Mouse (Mus musculus) frontal cortex, postnatal 14 days (tissue): ENCODE measurements at regions not wholly inside any gene's neighbourhood (a gene's known extent, or its start where the extent isn't known, plus 50 kb on each side); places are given as distances from the start of the nearest gene placed in this dataset.
"Not testable (repeated sequence)": the region's sequence is repeated elsewhere in the genome, so short reads cannot be mapped to it uniquely, and the experiment has no call there.

ENCODE experiments used
- DNase-seq, 2 experiments: peaks; one replicate each; pipeline ENCODE4 v3.0.0; 2022; ENCODE audit warnings: low spot score in 2 of 2

DNA sequence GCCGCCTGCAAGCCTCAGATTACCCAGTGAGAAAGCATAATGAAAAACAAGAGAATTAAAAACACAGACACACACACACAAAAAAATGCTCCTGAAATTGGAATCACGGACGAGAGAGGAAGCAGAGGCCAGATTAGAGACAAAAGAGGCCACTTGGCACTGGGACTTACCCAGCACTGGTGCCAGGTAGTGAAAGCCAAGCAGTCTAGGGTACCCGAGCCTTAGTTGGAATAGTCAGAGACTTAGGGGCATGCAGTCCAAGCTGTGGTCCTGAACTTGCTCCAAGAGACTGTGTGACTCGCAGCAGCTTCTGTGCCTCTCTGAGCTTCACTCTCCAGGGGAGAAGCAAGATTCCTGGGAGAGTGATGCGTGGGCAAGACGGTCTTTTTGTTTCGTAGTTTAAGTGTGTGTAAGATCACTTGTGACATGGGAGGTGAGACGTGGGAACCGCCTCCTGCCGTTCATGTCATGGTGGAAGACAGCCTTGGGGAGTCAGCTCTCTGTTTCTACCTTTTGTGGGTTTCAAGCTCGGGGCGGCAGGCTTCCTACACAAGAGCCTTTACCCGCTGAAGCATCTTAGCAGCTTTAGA is 420.8 kb downstream of the Ptpru start:
- no peak for DNase-seq

DNA sequence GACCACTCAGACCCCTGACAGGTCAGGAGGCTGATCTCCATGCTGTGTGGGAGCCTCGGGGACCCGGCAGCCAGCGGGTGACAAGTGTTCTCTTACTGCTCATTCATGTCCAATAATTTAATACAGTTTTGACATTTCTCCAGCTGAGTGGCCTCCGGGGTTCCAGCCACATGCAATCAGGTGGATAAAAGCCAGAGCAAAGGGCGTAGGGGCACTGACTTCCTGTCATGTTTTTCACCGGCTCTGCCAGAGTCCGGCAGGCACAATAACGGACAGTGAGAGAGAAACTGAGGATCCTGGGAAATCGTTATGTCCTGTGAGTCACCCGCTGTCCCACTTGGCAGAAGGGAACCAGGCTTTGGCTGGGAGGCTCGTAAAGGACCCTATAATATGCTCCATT is 412.8 kb downstream of the Ptpru start:
- no peak for DNase-seq

DNA sequence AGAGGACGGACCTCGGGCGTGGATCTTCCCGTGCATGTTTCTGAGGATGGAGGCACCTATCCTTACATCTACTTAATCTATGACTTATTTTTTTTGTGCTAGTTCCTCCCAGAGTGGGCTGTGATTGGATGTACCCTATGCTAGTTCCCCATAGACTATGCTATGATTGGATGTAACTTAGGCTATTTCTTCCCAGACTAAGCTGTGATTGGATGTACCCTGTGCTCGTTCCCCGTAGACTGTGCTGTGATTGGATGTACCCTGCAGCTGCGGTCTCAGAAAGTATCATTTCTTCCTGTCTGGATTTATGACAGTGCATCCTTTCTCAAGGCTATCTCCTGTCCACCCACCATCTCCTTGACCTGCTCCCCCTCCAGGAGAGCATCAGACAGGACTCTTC is 410.2 kb downstream of the Ptpru start:
- DNase-seq: no peak

DNA sequence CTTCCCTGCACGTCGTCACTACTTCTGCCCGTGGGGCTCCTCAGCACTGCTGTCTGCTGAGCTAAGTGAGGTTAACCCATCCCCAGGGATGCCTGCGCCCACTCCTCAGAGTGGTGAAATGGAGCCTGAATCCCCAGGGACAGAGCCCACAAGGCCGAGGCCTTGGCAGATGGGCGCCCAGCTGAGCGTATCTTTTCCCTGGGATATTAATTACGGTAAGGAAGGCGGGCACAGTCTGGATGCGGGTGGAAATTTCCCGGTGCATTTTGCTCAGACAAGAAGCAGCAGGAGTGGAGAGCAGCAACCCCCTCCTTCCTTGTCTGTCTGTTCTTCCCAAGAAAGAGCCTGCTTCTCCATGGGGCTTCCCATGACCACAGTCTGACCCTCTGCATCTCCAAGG is 408.7 kb downstream of the Ptpru start:
- no peak for DNase-seq

DNA sequence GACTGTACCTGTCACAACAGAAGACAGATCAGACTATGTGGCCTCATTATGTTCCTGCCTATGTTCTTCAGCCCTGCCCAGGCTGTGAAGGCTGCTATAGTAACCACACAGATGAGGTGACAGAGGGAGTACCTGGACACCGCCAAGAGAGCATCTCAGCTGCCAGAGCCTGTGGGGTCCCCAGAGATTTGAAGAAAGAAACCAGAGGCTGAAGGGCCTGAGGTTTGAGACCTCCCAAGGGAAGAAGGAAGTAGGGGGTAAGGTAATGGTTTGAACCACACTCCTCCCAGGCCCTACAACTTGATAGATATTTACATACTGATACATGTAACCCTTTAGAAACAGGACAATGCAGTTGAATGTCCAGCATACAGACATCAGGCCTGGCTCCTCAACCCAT is 407.7 kb downstream of the Ptpru start:
- DNase-seq: no peak

DNA sequence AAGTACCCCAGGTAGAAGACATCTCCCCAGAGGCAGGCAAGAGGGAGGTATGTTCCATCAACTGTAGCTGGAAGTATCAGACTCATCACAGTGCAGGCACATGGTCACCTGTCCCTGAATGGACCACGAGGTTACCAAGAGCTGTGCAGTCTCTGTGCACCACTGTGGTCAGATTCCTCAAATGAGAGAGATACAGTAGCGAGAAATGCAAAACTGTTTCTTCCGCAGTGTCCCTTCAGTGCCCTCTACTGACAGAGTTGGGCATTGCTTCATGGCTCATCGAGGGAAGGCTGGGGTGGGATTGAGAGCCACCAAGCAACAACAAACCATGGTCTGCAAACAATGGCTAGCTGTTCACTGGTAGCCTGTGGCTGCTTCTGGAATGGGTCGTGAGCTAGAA is 406.9 kb downstream of the Ptpru start:
- DNase-seq: peak; percentile 62 to 80

DNA sequence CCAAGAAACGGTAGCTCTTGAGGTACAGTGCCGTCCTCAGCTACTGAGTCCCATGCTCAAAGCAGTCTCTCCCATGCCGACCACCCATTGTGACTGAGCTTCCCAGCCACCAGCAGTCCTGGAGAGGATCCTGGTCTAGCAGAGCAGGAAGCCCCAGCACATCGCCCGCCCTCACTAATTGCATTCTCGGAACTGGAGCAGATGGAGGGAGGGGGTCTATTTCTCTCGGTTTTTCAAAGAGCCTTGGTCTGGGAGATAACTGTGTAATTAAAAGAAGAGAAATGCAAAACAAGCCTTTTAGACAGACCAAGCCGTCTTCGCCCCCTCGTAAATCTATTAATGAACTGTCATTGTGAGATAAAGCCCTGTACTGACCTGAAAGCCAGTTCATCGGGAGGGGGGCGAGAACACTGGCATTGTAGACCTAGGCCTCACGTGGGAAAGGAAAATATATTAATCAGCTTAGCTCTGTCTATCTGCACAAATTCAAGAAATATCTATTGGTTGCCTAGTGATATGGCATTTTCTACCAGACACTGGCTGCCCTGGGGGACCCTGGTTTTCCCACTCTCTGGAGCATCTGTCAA is 405.4 kb downstream of the Ptpru start:
- DNase-seq: no peak

DNA sequence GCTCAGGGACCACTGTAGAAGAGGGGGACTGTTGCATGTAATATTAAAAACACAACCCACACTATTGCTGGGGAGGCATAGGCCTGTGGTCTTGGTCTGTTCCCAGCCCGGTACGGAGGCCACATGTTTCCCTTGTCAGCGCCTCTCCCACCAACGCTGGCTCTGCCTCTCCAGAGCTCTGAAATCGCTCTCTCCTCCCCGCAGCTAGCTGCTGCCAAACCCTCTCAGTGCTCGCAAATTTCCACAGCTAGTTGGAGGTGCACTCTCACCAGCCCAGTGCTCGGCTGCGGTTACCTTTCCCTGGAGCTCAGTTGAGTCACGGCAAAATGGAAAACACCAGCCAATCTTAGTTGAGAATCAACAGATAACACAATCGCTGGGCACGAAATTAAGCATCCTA is 402.9 kb downstream of the Ptpru start:
- no peak for DNase-seq

DNA sequence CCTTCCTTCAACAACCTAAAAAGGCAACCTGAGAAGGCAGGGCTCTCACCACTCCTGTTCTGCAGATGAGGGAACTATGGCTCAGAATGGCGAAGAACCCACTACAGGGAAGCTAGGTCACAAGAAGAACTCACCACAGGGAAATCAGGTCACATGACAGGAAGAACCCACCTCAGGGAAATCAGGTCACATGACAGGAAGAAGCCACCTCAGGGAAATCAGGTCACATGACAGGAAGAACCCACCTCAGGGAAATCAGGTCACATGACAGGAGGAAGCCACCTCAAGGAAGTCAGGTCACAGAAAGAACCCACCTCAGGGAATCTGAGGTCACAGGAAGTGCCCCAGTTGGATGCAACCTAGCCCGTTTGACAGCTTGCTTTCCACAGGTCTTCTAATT is 399.7 kb downstream of the Ptpru start:
- DNase-seq: no peak

DNA sequence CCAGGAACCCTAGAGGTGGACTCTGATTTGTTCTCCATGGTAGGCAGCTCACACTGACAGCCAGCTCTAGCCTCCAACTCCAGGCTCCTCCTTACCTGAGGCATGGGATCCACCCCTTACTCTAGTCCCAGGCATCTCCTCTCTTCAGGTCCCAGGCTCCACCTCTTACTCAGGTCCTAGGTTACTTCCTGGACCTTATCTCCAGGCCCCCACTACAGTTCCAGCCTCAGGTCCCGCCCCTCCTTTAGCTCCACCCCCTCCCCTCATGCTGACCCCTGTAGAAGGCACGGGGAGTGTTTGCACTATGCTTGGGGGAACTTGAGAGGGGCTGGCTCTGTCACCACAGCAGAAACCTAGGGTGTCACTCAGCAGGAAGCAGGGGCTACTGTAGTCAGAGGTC is 399.2 kb downstream of the Ptpru start:
- DNase-seq: no peak

DNA sequence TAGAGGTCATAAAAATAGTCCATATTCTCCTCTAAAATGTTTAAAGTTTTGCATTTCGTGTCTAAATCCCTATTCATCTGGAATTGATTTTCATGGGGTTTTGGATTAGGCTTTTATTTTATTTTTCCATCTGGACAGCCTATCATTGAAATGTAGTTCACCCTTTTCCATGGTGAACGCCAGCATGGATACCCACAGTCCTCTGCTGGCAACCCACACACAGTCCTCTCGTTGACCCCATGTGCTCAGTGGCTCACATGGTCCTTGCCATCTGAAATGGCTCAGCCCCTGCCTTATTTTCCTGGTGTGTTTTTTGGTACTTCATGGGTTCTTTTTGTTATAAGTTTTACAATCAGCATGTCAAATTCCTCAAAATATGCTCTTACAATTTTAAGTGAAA is 397.2 kb downstream of the Ptpru start:
- no peak for DNase-seq

DNA sequence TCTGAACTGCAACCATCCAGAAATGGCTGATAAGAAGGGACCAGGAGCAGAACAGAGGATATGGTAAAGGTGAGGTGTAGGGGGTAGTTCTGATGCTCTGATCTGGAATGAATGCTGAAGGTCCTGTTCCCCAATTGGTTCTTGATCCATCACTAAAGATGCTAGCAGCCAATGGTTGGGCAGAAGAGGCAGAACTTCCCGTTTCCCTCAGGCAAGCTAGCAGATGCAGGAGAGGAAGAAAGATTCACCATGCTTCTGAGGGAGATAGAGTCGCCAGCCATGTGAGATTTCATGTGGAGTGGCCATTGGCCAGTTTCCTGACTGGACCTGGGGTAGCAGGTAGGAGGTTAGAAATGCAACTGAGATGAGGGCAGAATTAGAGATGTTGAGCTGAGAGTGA is 394.6 kb downstream of the Ptpru start:
- no peak for DNase-seq

DNA sequence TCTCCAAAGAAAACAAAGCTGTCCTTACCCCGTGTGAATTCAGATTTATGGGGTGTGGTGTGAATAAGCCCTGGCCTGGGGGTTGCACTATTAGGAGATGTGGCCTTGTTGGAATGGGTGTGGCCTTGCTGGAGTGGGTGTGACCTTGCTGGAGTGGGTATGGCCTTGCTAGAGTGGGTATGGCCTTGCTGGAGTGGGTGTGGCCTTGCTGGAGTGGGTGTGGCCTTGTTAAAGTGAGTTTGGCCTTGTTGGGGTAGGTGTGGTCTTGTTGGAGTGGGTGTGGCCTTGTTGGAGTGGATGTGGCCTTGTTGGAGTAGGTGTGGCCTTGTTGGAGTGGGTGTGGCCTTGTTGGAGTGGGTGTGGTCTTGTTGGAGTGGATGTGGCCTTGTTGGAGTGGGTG is 387.8 kb downstream of the Ptpru start:
- DNase-seq: not testable (repeated sequence)

DNA sequence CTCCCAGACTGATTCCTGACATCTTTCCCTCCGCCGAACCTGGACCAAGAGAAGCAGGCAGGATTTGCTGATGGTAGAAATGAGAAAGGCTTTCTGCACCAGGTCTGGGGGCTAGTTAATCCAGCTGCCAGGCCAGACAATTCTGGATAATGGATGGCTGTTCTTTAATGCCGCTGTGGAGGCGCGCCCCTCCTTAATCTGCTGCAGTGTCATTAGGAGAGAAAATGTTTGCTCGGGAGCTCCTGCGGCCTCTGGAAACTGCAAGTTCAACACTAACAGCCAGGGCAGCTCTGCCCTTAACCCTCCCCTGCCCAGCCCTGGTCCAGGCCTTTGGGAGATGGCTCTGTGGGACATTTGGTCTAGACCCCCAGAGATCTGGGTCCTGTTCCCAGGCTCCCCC is 380.5 kb downstream of the Ptpru start:
- DNase-seq: no peak

DNA sequence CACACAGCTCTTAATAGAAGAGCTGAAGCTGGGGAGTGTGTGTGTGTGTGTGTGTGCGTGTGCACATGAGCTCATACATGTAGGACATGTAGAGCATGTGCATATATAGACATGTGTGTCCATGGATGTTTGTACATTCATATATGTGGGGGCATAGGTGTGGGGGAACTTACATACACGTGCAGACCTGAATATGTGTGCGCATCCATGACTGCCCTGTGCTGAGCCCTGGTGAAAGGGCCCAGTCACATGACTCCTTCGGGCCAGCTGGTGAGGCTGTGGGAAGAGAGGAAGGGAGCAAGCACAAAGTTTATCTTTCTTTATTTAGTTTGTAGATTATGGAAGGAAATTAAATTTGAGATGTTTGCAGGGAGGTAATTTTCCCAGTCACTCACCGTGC is 378.3 kb downstream of the Ptpru start:
- no peak for DNase-seq

DNA sequence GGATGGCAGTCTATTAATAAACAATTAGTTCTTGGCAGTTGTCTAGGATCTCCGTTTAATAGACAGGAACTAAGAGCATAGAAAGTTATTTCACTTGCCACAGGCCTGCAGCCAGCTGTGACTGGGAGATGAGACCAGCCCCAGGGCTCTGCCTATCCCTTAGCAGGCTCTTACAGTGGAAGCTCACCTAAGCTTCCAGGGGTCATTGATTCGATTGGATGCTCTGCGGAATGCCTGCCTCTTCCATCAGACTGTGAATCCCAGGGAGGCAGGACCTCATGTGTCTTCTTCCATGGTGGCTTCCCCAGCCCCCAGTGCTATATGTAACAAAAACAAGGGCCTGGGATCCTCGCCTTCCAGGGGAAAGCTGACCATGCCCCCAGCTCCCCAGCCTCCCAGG is 376.8 kb downstream of the Ptpru start:
- DNase-seq: no peak

DNA sequence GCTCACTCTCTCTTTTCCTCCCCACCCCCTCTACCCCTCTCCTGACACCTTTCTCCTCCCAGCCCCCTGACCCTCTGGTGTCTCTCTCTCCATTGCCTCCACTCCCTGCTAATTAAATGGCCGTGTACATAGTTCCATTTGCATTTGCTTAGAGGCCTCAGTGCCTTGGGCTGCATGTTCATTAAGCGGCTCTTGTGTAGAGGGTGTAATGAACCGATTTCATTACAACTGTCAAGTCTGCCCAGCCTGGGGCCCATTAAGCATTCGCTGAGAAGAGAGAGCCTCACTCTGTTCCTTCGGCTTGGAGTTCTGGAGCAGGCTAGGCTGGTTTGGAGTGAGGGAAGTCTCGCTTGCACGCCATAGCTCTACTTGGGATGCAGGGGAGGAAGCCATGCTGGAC is 376.4 kb downstream of the Ptpru start:
- DNase-seq: no peak

DNA sequence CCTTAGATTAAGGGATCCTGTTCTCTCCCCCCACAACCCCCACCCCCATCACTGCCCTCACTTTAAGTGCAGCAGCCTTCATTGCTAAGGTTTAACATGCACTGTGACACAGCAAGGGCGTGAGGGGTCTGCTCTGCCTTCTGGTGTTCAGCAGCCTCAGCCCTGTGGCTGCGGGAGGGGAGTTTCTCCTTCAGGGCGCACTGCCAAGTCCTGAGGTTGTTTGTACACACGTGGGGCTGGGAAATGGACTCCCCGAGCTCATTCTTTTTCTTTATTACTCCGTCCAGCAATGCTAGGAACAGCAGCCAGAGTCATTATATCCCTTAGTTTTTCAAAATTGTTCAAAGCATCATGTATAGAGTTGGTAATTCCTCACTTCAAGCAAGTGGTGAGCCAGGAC is 363.1 kb downstream of the Ptpru start:
- DNase-seq: no peak

DNA sequence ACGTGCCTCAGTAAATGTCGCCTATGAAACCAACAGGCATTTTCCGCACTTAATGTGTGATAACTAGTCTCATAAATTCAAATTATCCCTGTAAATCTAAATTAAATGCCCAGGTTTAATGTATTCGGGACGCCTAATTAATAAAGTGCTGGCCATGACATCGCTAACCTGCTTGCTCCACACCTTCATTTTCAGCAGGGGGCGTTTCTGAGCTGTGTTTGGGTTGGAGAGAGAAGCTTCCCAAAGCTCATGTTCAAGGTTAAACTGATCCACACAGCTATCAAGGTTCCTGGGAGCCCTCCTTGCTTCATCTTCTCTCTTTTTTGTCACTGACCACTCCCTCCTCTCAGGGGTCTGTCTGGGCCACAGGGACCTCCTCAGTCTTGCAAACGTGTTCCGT is 359.2 kb downstream of the Ptpru start:
- no peak for DNase-seq

DNA sequence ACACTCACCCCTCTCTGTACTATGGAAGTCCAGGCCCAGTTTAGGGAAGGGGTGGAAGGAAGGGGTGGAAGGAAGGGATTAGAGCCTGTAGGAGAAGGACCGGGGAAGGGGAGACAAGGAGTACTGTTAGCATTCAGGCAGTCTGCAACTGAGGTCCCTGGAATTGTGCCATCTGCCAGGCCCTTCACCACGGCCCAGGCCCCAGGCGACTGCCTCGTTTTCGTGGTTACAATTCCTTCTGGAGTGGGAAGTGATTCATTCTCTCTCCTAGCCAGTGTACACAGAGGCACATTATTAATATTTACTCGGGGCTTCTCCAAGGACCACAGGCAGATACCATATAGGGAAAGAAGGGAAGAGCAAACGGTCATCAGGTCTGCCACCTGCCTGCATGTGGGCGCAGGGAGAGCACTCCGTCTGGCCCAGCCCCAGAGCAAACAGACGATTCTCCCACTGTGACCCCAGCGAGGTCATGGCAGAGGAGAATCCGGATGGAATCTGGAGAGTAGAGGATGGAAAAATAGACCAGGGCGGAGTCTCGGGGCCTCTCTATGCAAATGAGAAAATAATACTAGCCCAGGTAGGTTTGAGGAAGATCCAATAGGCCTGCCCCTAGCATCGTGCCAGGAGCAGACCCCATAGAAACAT is 354.0 kb downstream of the Ptpru start:
- no peak for DNase-seq

DNA sequence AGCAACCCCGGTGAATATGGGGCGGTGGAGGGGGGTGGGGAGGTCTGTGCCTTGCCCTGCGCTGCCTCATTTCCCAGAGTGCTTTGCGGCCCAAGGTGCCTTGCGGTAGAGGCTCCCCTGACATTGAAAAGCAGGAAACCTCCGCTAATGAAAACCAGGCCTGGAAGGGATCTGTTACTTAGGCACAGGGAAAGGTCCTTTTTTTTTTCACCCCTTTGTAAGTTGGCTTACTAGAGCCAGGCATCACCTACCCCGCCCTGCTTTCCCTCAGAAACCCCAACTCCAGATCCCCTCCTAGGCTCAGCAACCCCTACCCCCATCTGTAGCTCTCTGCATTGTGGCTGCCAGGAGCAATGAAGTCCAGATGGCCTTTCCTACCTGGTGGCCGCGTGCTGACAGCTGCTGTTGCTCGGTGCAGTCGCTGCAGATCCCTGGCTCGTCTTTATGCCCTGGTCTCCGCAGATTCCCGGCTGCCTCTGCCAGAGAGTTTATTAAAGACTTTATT is 353.4 kb downstream of the Ptpru start:
- no peak for DNase-seq

DNA sequence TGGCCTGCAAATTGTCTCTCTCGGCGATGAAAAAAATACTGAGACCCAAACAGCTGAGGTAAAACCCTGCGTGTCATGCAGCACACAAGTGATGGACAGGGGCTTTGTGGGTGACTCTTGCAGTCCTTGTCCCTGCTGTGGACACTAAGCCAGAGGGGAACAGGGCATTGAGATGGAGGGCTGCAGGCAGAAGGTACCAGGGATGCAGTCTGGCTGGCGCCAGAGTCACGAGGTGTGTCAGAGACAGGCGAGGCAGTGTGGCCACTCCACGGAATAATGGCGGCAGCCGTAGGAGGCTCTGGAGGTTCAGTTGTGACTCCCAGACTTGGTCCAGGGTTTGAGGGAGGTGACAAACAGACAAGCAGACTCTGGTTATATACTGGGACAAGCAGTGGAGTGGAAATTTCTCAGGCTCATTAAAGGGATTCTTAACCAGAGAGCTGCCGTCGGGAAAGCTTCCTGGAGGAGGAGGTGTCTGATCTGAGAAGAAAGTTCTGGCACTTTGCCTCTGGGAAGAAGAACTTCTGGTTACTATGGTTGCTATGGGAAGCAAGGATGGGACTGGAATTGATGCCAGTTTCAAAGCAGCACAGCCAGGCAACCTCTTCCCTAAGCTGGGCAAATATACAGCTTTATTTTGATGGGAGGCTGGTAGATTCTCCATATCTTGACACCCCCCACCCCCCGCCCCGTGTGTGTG is 352.8 kb downstream of the Ptpru start:
- no peak for DNase-seq

DNA sequence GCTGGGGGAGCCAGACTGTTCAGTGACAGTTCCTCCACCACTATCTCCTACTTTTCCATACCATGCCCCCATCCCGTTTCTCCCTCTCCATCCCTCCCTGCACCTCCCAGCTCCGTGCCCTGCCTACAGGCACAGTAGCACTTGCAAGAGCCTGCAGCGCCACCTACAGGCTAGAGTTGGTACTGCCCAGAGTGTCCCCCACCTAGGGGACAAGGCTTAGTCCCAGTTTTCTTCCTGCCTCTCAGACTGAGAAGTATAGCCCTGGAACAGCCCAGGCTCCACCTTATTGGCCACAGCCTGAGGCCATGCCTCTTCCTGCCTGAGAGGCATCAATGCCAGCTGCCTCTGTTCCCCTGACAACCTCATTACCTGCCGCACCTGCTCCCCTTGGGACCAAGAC is 351.3 kb downstream of the Ptpru start:
- peak; percentile 83 to 92 for DNase-seq
